Mouse (Mus musculus): ENCODE data around the gene Syce1l. TPM values are rescaled to one million over a fixed set of nuclear protein-coding genes. Genes with fewer than 3 reads are reported as not detected.

Gene Syce1l
- polyA plus RNA-seq, 1 experiment from 2014 or later = not detected

DNA sequence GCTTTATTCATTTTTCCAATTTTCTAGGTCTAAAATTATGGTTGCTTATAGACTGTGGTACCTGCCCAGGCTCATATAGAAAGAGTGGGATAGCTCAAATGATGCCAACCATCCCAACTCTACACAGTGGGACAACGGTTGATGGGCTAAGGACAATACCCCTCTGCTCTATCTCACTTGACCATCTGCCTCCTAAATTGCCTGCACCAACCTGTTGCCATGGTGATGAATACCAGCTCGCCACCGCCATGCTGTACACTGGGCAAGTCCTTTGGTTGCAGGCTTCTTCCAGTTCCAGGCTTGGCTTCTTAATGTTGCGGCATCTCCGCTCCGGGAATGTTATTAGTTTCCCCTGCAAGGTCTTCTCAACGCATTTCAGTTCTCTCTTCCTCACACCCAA, 62.0 kb downstream of the Syce1l start:
- Histone ChIP-seq H3K9ac (ENCODE audit: low read length) (no peak overlapping the region), H3K9me3 (ENCODE audit: control insufficient read depth, low read length) (no peaks in the 10 kb centered on the region), H3K4me1 (ENCODE audit: control insufficient read depth in 2 of 2, insufficient read depth in 2 of 2, low read length in 2 of 2) (no peaks in the 10 kb centered on the region), H3K36me3 (ENCODE audit: control insufficient read depth, insufficient read depth, low read length) (no peaks in the 10 kb centered on the region), H3K4me2 (ENCODE audit: low read length) (no peak overlapping the region), H3K4me3 (ENCODE audit: control insufficient read depth in 1 of 2, insufficient read depth in 1 of 2, low read depth in 1 of 2, low read length in 2 of 2) (no peak overlapping the region), H3K27me3 (ENCODE audit: control insufficient read depth, insufficient read depth, low read length) (no peaks in the 10 kb centered on the region), H3K27ac (replicated peaks in 1 of 2; ENCODE audit: control insufficient read depth in 1 of 2, insufficient read depth in 1 of 2, low read depth in 2 of 2, low read length in 2 of 2) (no peak overlapping the region)
- no peak for ATAC-seq (ENCODE audit: insufficient number of reproducible peaks, insufficient read depth, low FRiP score, low read depth)
- 86% methylated on average over 7 of the region's 7 CpGs for WGBS

Other genes starting within 250 kb of the Syce1l start
- gene Mon1b, start 7.6 kb upstream of the Syce1l start, polyA plus RNA-seq (2014; fragmentation: Nextera tagmentation; extraction: Ambion mirVana) = 4.5 and 5.1 TPM in 2 replicates
- 0.11 and 0.42 TPM in 2 replicates for gene Adamts18, start 205.5 kb downstream of the Syce1l start, polyA plus RNA-seq (2014; fragmentation: Nextera tagmentation; extraction: Ambion mirVana)